Mouse (Mus musculus) neural tube, embryonic 12.5 days (tissue): ENCODE measurements around the gene Sowaha. TPM values are rescaled to one million over a fixed set of nuclear protein-coding genes. Genes with fewer than 3 reads are reported as not detected.
A peak's percentile ranks its signal among the peaks of the same experiment; 100 is the strongest.

Source experiments
- ATAC-seq: fragments of 200-750 bp; cut with Nextera tagmentation; 2 replicates; pipeline ENCODE4 v1.8.0; 2017; ENCODE audit warnings: low read depth, mild to moderate bottlenecking, moderate TSS enrichment, moderate library complexity; ENCODE audit not compliant: low FRiP score
- H3K27ac ChIP-seq: fragments of 300-500 bp; sonication (generic); 2 replicates; pipeline ENCODE4 v1.5.1; 2016
- H3K27me3 ChIP-seq: fragments of 300-500 bp; sonication (generic); replicated peaks from 2 replicates; pipeline ENCODE4 v1.6.1; 2016; ENCODE audit warnings: mild to moderate bottlenecking
- H3K36me3 ChIP-seq: fragments of 300-500 bp; sonication (generic); 2 replicates; pipeline ENCODE4 v1.6.1; 2016; ENCODE audit warnings: mild to moderate bottlenecking
- H3K4me1 ChIP-seq: fragments of 300-500 bp; sonication (generic); 2 replicates; pipeline ENCODE4 v1.6.1; 2016
- H3K4me2 ChIP-seq: fragments of 300-500 bp; sonication (generic); replicated peaks from 2 replicates; pipeline ENCODE4 v1.6.1; 2016; ENCODE audit warnings: mild to moderate bottlenecking
- H3K4me3 ChIP-seq: fragments of 300-500 bp; sonication (generic); 2 replicates; pipeline ENCODE4 v1.5.1; 2016
- H3K9ac ChIP-seq: fragments of 300-500 bp; sonication (generic); 2 replicates; pipeline ENCODE4 v1.6.1; 2016; ENCODE audit warnings: mild to moderate bottlenecking
- H3K9me3 ChIP-seq: fragments of 300-500 bp; sonication (generic); 2 replicates; pipeline ENCODE4 v1.6.1; 2016; ENCODE audit warnings: mild to moderate bottlenecking
- WGBS: fragments of 180-500 bp; shearing (Covaris S2); methylation state at CpG from one replicate; pipeline ENCODE4 v1.1.7; 2016; 5-methylcytosine and 5-hydroxymethylcytosine counted together
- polyA plus RNA-seq: library from polyadenylated mRNA; unstranded; fragments of >200 nt; fragmentation: Nextera tagmentation; extraction: Ambion mirVana; gene quantifications from 2 replicates; pipeline ENCODE4 v1.2.1, GENCODE M21; 2016

Sowaha gene
- polyA plus RNA-seq, 1 experiment from 2014 or later: 0.46 TPM

GRCm38 (mm10) chr11:53481088-53481730, 1.1 kb upstream of the Sowaha start:
- no peak for ATAC-seq
- H3K9me3 ChIP-seq: 0 out of 2 replicates have a peak, but pooled peaks cover 8% of the 10 kb centered on the region
- 74% methylated on average over 4 of the region's 4 CpGs for WGBS
- H3K4me1 ChIP-seq: peaks cover 19% of the 10 kb centered on the region
- H3K4me3 ChIP-seq: no peak overlapping the region
- H3K27me3 ChIP-seq: peaks cover 63% of the 10 kb centered on the region
- H3K4me2 ChIP-seq: no peak overlapping the region
- H3K9ac ChIP-seq: no peak overlapping the region
- H3K36me3 ChIP-seq: no peaks in the 10 kb centered on the region
- H3K27ac ChIP-seq: no peak overlapping the region

- 1% methylated on average over 62 of the region's 62 CpGs for WGBS
- Histone ChIP-seq H3K36me3 (no peaks in the 10 kb centered on the region), H3K4me2 (peak overlapping the region; percentile 73), H3K9me3 (0 out of 2 replicates have a peak, but pooled peaks cover 8% of the 10 kb centered on the region), H3K27ac (no peak overlapping the region), H3K9ac (peak overlapping the region; percentile 45), H3K4me1 (peaks cover 19% of the 10 kb centered on the region), H3K27me3 (peaks cover 70% of the 10 kb centered on the region), H3K4me3 (peak overlapping the region; percentile 38)
- ATAC-seq: peak; percentile 70
Observed at GRCm38 (mm10) chr11:53479171-53479782, 797 bp downstream of the Sowaha start.

GRCm38 (mm10) chr11:53478383-53479170, 1.5 kb downstream of the Sowaha start:
- Histone ChIP-seq H3K27ac (no peak overlapping the region), H3K4me3 (peak overlapping the region; percentile 38), H3K36me3 (no peaks in the 10 kb centered on the region), H3K4me2 (peak overlapping the region; percentile 73), H3K27me3 (peaks cover 69% of the 10 kb centered on the region), H3K4me1 (peaks cover 19% of the 10 kb centered on the region), H3K9ac (peak overlapping the region; percentile 45), H3K9me3 (0 out of 2 replicates have a peak, but pooled peaks cover 8% of the 10 kb centered on the region)
- WGBS: 5% methylated on average over 79 of the region's 79 CpGs
- ATAC-seq: no peak

GRCm38 (mm10) chr11:53477833-53478232, 2.2 kb downstream of the Sowaha start:
- Histone ChIP-seq H3K9me3 (0 out of 2 replicates have a peak, but pooled peaks cover 8% of the 10 kb centered on the region), H3K4me3 (no peak overlapping the region), H3K27me3 (peaks cover 71% of the 10 kb centered on the region), H3K9ac (no peak overlapping the region), H3K27ac (no peak overlapping the region), H3K4me1 (peaks cover 19% of the 10 kb centered on the region), H3K4me2 (peak overlapping the region; percentile 73; the same call in 1 of the 2 replicates), H3K36me3 (no peaks in the 10 kb centered on the region)
- 46% methylated on average over 7 of the region's 7 CpGs for WGBS
- ATAC-seq: no peak

- Histone ChIP-seq H3K27me3 (peaks cover 71% of the 10 kb centered on the region), H3K4me3 (no peak overlapping the region), H3K4me1 (peaks cover 25% of the 10 kb centered on the region), H3K27ac (no peak overlapping the region), H3K9ac (no peak overlapping the region), H3K4me2 (peak overlapping the region; percentile 10), H3K9me3 (0 out of 2 replicates have a peak, but pooled peaks cover 8% of the 10 kb centered on the region), H3K36me3 (no peaks in the 10 kb centered on the region)
- ATAC-seq: no peak
- WGBS: 25% methylated on average over 8 of the region's 8 CpGs
Observed at GRCm38 (mm10) chr11:53475620-53476019, 4.5 kb downstream of the Sowaha start.

- no peak overlapping the region for H3K4me3 ChIP-seq
- peaks cover 12% of the 10 kb centered on the region for H3K4me1 ChIP-seq
- no peak overlapping the region for H3K9ac ChIP-seq
- H3K36me3 ChIP-seq: no peaks in the 10 kb centered on the region
- WGBS: 79% methylated on average over 3 of the region's 3 CpGs
- H3K4me2 ChIP-seq: no peak overlapping the region
- no peak for ATAC-seq
- no peak overlapping the region for H3K27ac ChIP-seq
- H3K9me3 ChIP-seq: no peaks in the 10 kb centered on the region
- H3K27me3 ChIP-seq: peaks cover 50% of the 10 kb centered on the region
Observed at GRCm38 (mm10) chr11:53472709-53473108, 7.4 kb downstream of the Sowaha start.

- Histone ChIP-seq H3K27ac (no peak within 1 kb of the TSS), H3K4me1 (peaks cover 23% of the 10 kb centered on the region), H3K27me3 (peaks cover 67% of the 10 kb centered on the region), H3K9ac (0 out of 2 replicates have a peak within 1 kb of the TSS, but pooled peaks have one; percentile 30), H3K4me3 (peak within 1 kb of the TSS; percentile 7; the same call in 1 of the 2 replicates), H3K4me2 (peak within 1 kb of the TSS; percentile 57), H3K9me3 (no peaks in the 10 kb centered on the region), H3K36me3 (no peaks in the 10 kb centered on the region)
- 4% methylated on average over 29 of the region's 29 CpGs for WGBS
- ATAC-seq: peak; percentile 81
Observed at GRCm38 (mm10) chr11:53469968-53470695, 9.9 kb downstream of the Sowaha start, which contains the start of gene Gm9837. Gene Gm9837, minus strand, starts transcription at chr11:53470479.

- no peak for ATAC-seq
- no peak overlapping the region for H3K4me3 ChIP-seq
- H3K36me3 ChIP-seq: no peaks in the 10 kb centered on the region
- H3K4me1 ChIP-seq: peaks cover 23% of the 10 kb centered on the region
- H3K27ac ChIP-seq: no peak overlapping the region
- no peaks in the 10 kb centered on the region for H3K9me3 ChIP-seq
- H3K27me3 ChIP-seq: peaks cover 67% of the 10 kb centered on the region
- no peak overlapping the region for H3K9ac ChIP-seq
- 33% methylated on average over 16 of the region's 16 CpGs for WGBS
- H3K4me2 ChIP-seq: peak overlapping the region; percentile 57
Observed at GRCm38 (mm10) chr11:53469294-53469967, 10.6 kb downstream of the Sowaha start.

- WGBS: 5% methylated on average over 40 of the region's 40 CpGs
- Histone ChIP-seq H3K9me3 (no peaks in the 10 kb centered on the region), H3K27ac (no peak overlapping the region), H3K27me3 (peaks cover 78% of the 10 kb centered on the region), H3K4me3 (peak overlapping the region; percentile 20), H3K9ac (peak overlapping the region; percentile 30; the same call in 1 of the 2 replicates), H3K4me2 (peak overlapping the region; percentile 55), H3K36me3 (no peaks in the 10 kb centered on the region), H3K4me1 (peaks cover 34% of the 10 kb centered on the region)
- 0 out of 2 replicates have a peak, but pooled peaks have one; percentile 27 for ATAC-seq
Observed at GRCm38 (mm10) chr11:53466231-53466971, 13.7 kb downstream of the Sowaha start.

- no peak overlapping the region for H3K27ac ChIP-seq
- H3K9ac ChIP-seq: peak overlapping the region; percentile 48; the same call in 1 of the 2 replicates
- H3K4me1 ChIP-seq: peaks cover 23% of the 10 kb centered on the region
- H3K27me3 ChIP-seq: peaks cover 75% of the 10 kb centered on the region
- peak overlapping the region; percentile 40 for H3K4me3 ChIP-seq
- H3K9me3 ChIP-seq: no peaks in the 10 kb centered on the region
- no peak for ATAC-seq
- 7% methylated on average over 55 of the region's 55 CpGs for WGBS
- peak overlapping the region; percentile 86 for H3K4me2 ChIP-seq
- H3K36me3 ChIP-seq: no peaks in the 10 kb centered on the region
Observed at GRCm38 (mm10) chr11:53463551-53464424, 16.3 kb downstream of the Sowaha start.
